Mouse (Mus musculus) forebrain, embryonic 12.5 days (tissue): ENCODE data around the gene Car10. TPM values are rescaled to one million over a fixed set of nuclear protein-coding genes. Genes with fewer than 3 reads are reported as not detected.

Experiments used
- ATAC-seq: fragments of 200-750 bp; cut with Nextera tagmentation; 2 replicates; pipeline ENCODE4 v1.8.0; 2017; ENCODE audit warnings: moderate TSS enrichment; ENCODE audit not compliant: low FRiP score
- H3K27ac ChIP-seq: fragments of 300-500 bp; sonication (generic); 2 replicates; pipeline ENCODE4 v1.5.1; 2016; ENCODE audit warnings: mild to moderate bottlenecking
- H3K27me3 ChIP-seq: fragments of 300-500 bp; sonication (generic); 2 replicates; pipeline ENCODE4 v1.6.1; 2016; ENCODE audit warnings: mild to moderate bottlenecking
- H3K36me3 ChIP-seq: fragments of 300-500 bp; sonication (generic); replicated peaks from 2 replicates; pipeline ENCODE4 v1.6.1; 2016; ENCODE audit warnings: mild to moderate bottlenecking
- H3K4me1 ChIP-seq: fragments of 300-500 bp; sonication (generic); 2 replicates; pipeline ENCODE4 v1.6.1; 2016
- H3K4me2 ChIP-seq: fragments of 300-500 bp; sonication (generic); 2 replicates; pipeline ENCODE4 v1.6.1; 2016; ENCODE audit warnings: mild to moderate bottlenecking, moderate library complexity
- H3K4me3 ChIP-seq: fragments of 300-500 bp; sonication (generic); replicated peaks from 2 replicates; pipeline ENCODE4 v1.5.1; 2016; ENCODE audit warnings: mild to moderate bottlenecking
- H3K9ac ChIP-seq: fragments of 300-500 bp; sonication (generic); 2 replicates; pipeline ENCODE4 v1.6.1; 2016; ENCODE audit warnings: mild to moderate bottlenecking
- H3K9me3 ChIP-seq: fragments of 300-500 bp; sonication (generic); 2 replicates; pipeline ENCODE4 v1.6.1; 2016
- WGBS: fragments of 180-500 bp; shearing (Covaris S2); methylation state at CpG from one replicate; pipeline ENCODE4 v1.1.7; 2016; 5-methylcytosine and 5-hydroxymethylcytosine counted together
- polyA plus RNA-seq: library from polyadenylated mRNA; unstranded; fragments of >200 nt; fragmentation: Nextera tagmentation; extraction: Ambion mirVana; gene quantifications from 2 replicates; pipeline ENCODE4 v1.2.1, GENCODE M21; 2016

The Car10 gene
- polyA plus RNA-seq, 1 experiment from 2014 or later: 2.1 TPM

DNA sequence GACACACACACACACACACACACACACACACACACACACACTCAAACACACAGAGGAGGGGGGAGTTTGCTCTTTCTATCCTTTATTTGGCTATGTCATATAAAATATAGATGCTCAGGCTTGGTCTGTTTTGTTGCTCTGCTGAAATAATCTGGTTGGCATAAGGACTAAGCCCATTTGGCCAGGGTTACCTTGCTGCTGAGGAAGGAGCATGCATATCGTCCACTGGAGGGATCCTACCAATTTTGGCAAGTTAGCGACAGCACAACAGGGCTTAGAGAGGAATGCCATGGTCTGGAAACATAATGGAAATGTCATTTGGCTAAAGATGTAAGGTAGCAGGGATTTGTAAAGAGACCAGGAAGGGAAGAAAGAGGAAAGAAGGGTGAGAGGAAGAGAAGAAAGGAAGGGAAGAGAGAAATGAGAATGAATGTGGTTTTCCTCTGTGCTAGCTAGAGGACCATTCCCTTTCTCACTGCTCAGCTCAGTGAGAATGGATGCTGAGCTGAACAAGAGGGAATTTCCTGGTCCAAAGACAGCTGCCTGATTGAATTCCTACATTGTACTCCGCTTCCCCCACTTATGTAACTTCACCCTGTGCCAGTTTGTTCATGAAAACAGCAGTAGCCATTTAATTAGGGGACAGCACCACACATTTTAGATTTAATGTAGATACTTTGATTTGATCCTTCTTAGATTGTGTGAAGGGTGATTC is 5.4 kb downstream of the Car10 start:
- Histone ChIP-seq H3K4me3 (no peak overlapping the region), H3K27ac (no peak overlapping the region), H3K9me3 (no peaks in the 10 kb centered on the region), H3K36me3 (no peaks in the 10 kb centered on the region), H3K27me3 (peaks cover 49% of the 10 kb centered on the region), H3K4me2 (no peak overlapping the region), H3K4me1 (peaks cover 17% of the 10 kb centered on the region), H3K9ac (no peak overlapping the region)
- no peak for ATAC-seq
- WGBS: 60% methylated on average over 3 of the region's 3 CpGs

GRCm38 (mm10) chr11:93109451-93109850 is 11.6 kb downstream of the Car10 start:
- Histone ChIP-seq H3K36me3 (no peaks in the 10 kb centered on the region), H3K9me3 (no peaks in the 10 kb centered on the region), H3K4me3 (no peak overlapping the region), H3K4me2 (no peak overlapping the region), H3K9ac (no peak overlapping the region), H3K27ac (no peak overlapping the region), H3K4me1 (no peaks in the 10 kb centered on the region), H3K27me3 (no peaks in the 10 kb centered on the region)
- 90% methylated on average over 1 of the region's 1 CpGs for WGBS
- ATAC-seq: no peak

DNA sequence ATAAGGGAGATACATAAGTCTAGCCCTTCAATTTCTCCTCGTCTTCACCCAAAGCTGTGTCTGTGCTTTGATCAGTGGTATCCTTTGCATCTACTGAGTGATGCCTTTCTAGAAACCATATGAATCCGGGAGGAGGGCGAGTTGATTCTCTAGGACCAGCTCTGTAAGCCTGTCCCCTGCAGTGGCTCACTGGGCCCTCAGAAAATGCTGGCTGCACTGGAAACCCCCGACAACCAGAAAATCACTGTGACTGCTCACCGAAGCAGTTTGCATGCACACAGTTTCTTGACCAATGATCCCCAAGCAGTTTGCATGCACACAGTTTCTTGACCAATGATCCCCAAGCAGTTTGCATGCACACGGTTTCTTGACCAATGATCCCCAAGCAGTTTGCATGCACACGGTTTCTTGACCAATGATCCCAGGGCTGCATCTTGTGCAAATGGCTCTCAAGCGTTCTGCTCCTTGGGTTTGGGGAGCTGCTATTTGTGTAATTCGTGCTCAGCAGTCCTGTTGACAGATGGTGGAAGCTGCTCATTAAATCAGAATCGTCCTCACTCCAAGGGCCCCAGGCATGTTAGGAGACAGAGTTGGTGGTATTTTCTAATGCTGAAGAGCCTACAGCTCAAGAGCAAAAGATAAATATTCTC is 23.1 kb downstream of the Car10 start:
- Histone ChIP-seq H3K4me1 (no peaks in the 10 kb centered on the region), H3K27me3 (no peaks in the 10 kb centered on the region), H3K27ac (no peak overlapping the region), H3K36me3 (no peaks in the 10 kb centered on the region), H3K4me2 (no peak overlapping the region), H3K9ac (no peak overlapping the region), H3K4me3 (no peak overlapping the region), H3K9me3 (no peaks in the 10 kb centered on the region)
- ATAC-seq: no peak
- WGBS: 86% methylated on average over 10 of the region's 10 CpGs

- H3K4me2 ChIP-seq: no peak overlapping the region
- no peaks in the 10 kb centered on the region for H3K27me3 ChIP-seq
- 80% methylated on average over 4 of the region's 4 CpGs for whole genome bisulfite sequencing
- no peak overlapping the region for H3K4me3 ChIP-seq
- H3K36me3 ChIP-seq: no peaks in the 10 kb centered on the region
- no peak overlapping the region for H3K27ac ChIP-seq
- no peaks in the 10 kb centered on the region for H3K4me1 ChIP-seq
- ATAC-seq: no peak
- H3K9me3 ChIP-seq: no peaks in the 10 kb centered on the region
- no peak overlapping the region for H3K9ac ChIP-seq
Observed at GRCm38 (mm10) chr11:93123691-93124090, 25.9 kb downstream of the Car10 start.

GRCm38 (mm10) chr11:93126466-93126865 is 28.6 kb downstream of the Car10 start:
- 93% methylated on average over 3 of the region's 3 CpGs for WGBS

GRCm38 (mm10) chr11:93128481-93128880 is 30.7 kb downstream of the Car10 start:
- H3K4me1 ChIP-seq: no peaks in the 10 kb centered on the region
- 80% methylated on average over 2 of the region's 2 CpGs for WGBS
- H3K9ac ChIP-seq: no peak overlapping the region
- H3K27ac ChIP-seq: no peak overlapping the region
- no peaks in the 10 kb centered on the region for H3K36me3 ChIP-seq
- no peak overlapping the region for H3K4me2 ChIP-seq
- H3K4me3 ChIP-seq: no peak overlapping the region
- H3K27me3 ChIP-seq: no peaks in the 10 kb centered on the region
- ATAC-seq: no peak
- no peaks in the 10 kb centered on the region for H3K9me3 ChIP-seq

More at GRCm38 (mm10) chr11:93126466-93126865, 28.6 kb downstream of the Car10 start:
- Histone ChIP-seq H3K9ac (no peak overlapping the region), H3K27me3 (no peaks in the 10 kb centered on the region), H3K9me3 (no peaks in the 10 kb centered on the region), H3K4me1 (no peaks in the 10 kb centered on the region), H3K27ac (no peak overlapping the region), H3K4me2 (no peak overlapping the region), H3K4me3 (no peak overlapping the region), H3K36me3 (no peaks in the 10 kb centered on the region)
- ATAC-seq: no peak

DNA sequence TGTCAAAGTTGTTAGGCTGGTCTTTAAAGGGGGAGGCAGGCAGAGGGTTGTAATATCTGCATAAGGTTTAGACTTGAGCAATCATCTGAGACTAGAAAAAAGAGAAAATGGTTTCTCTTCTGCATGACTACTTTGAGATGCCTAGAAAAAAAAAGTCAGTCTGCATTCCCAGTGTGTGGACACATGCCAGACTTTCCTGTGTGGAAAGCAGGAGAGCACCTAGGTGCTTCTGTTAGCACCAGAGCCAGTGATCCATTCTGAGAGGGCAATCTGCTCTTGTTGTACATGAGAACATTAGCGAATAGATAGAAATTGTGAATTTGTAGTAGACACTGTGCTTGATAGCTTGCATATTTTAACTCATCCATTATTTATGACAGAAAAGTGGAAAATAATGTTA is 40.0 kb downstream of the Car10 start:
- no peaks in the 10 kb centered on the region for H3K27me3 ChIP-seq
- WGBS: 87% methylated on average over 1 of the region's 1 CpGs
- H3K36me3 ChIP-seq: no peaks in the 10 kb centered on the region
- H3K9me3 ChIP-seq: no peaks in the 10 kb centered on the region
- H3K9ac ChIP-seq: no peak overlapping the region
- no peak overlapping the region for H3K4me3 ChIP-seq
- ATAC-seq: no peak
- no peaks in the 10 kb centered on the region for H3K4me1 ChIP-seq
- H3K27ac ChIP-seq: no peak overlapping the region
- H3K4me2 ChIP-seq: no peak overlapping the region

DNA sequence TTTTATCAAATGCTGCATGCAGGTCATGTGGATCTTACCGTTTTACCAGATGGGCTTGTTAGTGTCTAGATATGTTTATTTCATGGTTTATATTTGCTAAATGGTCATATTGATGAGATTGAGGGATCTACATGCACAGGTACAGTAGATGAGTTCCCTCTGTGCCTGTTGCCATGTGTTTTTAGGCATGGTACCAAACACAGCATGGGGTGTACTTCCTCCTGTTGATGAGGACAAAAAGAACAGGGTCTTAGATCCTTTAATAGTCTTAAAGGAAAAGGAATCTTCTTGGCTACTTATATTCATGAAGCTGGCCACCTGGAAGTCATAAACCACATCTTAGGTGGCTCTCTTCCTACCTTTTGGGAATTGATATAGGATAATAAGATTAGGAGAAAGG is 43.9 kb downstream of the Car10 start:
- no peak overlapping the region for H3K27ac ChIP-seq
- H3K4me2 ChIP-seq: no peak overlapping the region
- WGBS: 82% methylated on average over 1 of the region's 1 CpGs
- no peaks in the 10 kb centered on the region for H3K27me3 ChIP-seq
- no peak for ATAC-seq
- no peak overlapping the region for H3K4me3 ChIP-seq
- H3K9ac ChIP-seq: no peak overlapping the region
- no peaks in the 10 kb centered on the region for H3K36me3 ChIP-seq
- no peaks in the 10 kb centered on the region for H3K9me3 ChIP-seq
- no peaks in the 10 kb centered on the region for H3K4me1 ChIP-seq

GRCm38 (mm10) chr11:93144544-93144943 is 46.7 kb downstream of the Car10 start:
- H3K9me3 ChIP-seq: no peaks in the 10 kb centered on the region
- ATAC-seq: no peak
- no peak overlapping the region for H3K27ac ChIP-seq
- no peaks in the 10 kb centered on the region for H3K4me1 ChIP-seq
- H3K9ac ChIP-seq: no peak overlapping the region
- 16% methylated on average over 2 of the region's 2 CpGs for WGBS
- no peak overlapping the region for H3K4me2 ChIP-seq
- H3K36me3 ChIP-seq: no peaks in the 10 kb centered on the region
- no peaks in the 10 kb centered on the region for H3K27me3 ChIP-seq
- no peak overlapping the region for H3K4me3 ChIP-seq

- Histone ChIP-seq H3K36me3 (no peaks in the 10 kb centered on the region), H3K4me3 (no peak overlapping the region), H3K27me3 (no peaks in the 10 kb centered on the region), H3K27ac (no peak overlapping the region), H3K9me3 (no peaks in the 10 kb centered on the region), H3K4me2 (no peak overlapping the region), H3K4me1 (no peaks in the 10 kb centered on the region), H3K9ac (no peak overlapping the region)
- ATAC-seq: no peak
- 74% methylated on average over 3 of the region's 3 CpGs for WGBS
Observed at GRCm38 (mm10) chr11:93154910-93155309, 57.1 kb downstream of the Car10 start.

DNA sequence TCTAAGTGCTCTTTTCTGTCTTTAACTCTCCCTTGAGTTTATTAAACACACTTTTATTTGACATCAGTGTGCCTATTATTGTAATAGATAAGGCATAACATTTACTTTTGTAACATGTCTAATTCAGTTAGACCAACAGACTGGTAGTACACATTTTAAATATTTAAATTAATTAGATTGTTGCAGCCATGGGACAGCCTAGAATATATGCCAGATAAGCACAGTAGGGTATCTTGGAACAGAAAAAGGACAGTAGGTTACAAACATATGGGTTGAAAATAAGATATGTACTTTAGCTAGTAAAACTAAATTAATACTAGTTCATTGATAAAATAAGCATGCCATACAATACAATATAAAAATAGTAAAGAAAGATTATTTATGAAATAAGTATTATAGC is 74.6 kb downstream of the Car10 start:
- ATAC-seq: no peak

GRCm38 (mm10) chr11:93173533-93174308 is 75.9 kb downstream of the Car10 start:
- H3K9me3 ChIP-seq: no peaks in the 10 kb centered on the region

More for the DNA sequence above, 74.6 kb downstream of the Car10 start:
- Histone ChIP-seq H3K27me3 (no peaks in the 10 kb centered on the region), H3K9me3 (no peaks in the 10 kb centered on the region), H3K4me3 (no peak overlapping the region), H3K27ac (no peak overlapping the region), H3K4me1 (no peaks in the 10 kb centered on the region), H3K36me3 (no peaks in the 10 kb centered on the region), H3K9ac (no peak overlapping the region), H3K4me2 (no peak overlapping the region)

More at GRCm38 (mm10) chr11:93173533-93174308, 75.9 kb downstream of the Car10 start:
- no peaks in the 10 kb centered on the region for H3K4me1 ChIP-seq
- H3K4me2 ChIP-seq: no peak overlapping the region
- ATAC-seq: no peak
- H3K4me3 ChIP-seq: no peak overlapping the region
- H3K27me3 ChIP-seq: no peaks in the 10 kb centered on the region
- H3K27ac ChIP-seq: no peak overlapping the region
- H3K9ac ChIP-seq: no peak overlapping the region
- no peaks in the 10 kb centered on the region for H3K36me3 ChIP-seq
- WGBS: 89% methylated on average over 1 of the region's 1 CpGs
